Mouse (Mus musculus): ENCODE measurements around the gene Cars.

DNA sequence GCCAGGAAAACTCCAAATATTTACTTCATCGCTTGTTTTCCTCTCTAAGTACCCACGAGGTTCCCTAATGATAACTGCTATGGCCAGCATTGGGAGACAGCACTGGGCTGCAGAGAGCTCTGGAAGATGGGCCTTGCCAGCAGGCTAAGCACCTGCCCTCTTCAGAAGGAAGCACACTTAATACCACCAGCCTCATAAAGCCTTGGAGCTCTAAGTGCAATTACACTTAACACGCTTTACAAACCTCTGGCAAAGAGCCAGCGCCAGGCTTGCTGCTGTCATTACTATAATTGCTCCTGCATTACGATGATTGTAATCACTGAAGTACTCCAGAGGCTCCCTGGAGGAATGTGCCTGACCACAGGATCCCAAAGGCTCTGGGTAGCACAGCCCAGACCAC is 5.0 kb downstream of the Cars start:
- TF ChIP-seq CTCF (IDR thresholded peaks at IDR 0.05; ENCODE audit: low read depth), result no peak
- no peak for TF ChIP-seq EP300 (IDR thresholded peaks at IDR 0.05; ENCODE audit: low read depth)

All from liver, embryonic 14.5 days (tissue).